Mouse (Mus musculus): ENCODE measurements around the gene Grrp1.

Gene Grrp1

GRCm38 (mm10) chr4:134268102-134268655 lies 14.3 kb upstream of the Grrp1 start:
- DNase-seq: no peak

GRCm38 (mm10) chr4:134265860-134266585 lies 12.1 kb upstream of the Grrp1 start:
- DNase-seq: no peak

- DNase-seq: peak; percentile 34 to 45
Observed at GRCm38 (mm10) chr4:134263191-134263590, 9.3 kb upstream of the Grrp1 start.

- no peak for DNase-seq
Observed at GRCm38 (mm10) chr4:134258354-134258753, 4.4 kb upstream of the Grrp1 start.

GRCm38 (mm10) chr4:134257198-134258009 lies 3.5 kb upstream of the Grrp1 start:
- no peak for DNase-seq

- no peak for DNase-seq
Observed at GRCm38 (mm10) chr4:134256407-134257197, 2.7 kb upstream of the Grrp1 start.

- DNase-seq: no peak
Observed at GRCm38 (mm10) chr4:134255854-134256253, 1.9 kb upstream of the Grrp1 start.

- DNase-seq: no peak
Observed at GRCm38 (mm10) chr4:134254835-134255234, 929 bp upstream of the Grrp1 start.

GRCm38 (mm10) chr4:134252911-134253721 lies 790 bp downstream of the Grrp1 start:
- DNase-seq: no peak

GRCm38 (mm10) chr4:134252131-134252910 lies 1.6 kb downstream of the Grrp1 start:
- DNase-seq: no peak

GRCm38 (mm10) chr4:134251241-134252130 lies 2.4 kb downstream of the Grrp1 start:
- peak in 1 of 2 experiments; percentile 22 for DNase-seq

- DNase-seq: no peak
Observed at GRCm38 (mm10) chr4:134250930-134251240, 3.0 kb downstream of the Grrp1 start.

- no peak for DNase-seq
Observed at GRCm38 (mm10) chr4:134250116-134250929, 3.6 kb downstream of the Grrp1 start.

GRCm38 (mm10) chr4:134249651-134250050 lies 4.3 kb downstream of the Grrp1 start:
- DNase-seq: peak; percentile 59 to 69

GRCm38 (mm10) chr4:134246719-134247258 lies 7.1 kb downstream of the Grrp1 start, which contains the start of gene Gm30191:
Gene Gm30191, plus strand, starts transcription at chr4:134246935.
- DNase-seq: peak; percentile 19 to 28

GRCm38 (mm10) chr4:134246256-134246655 lies 7.7 kb downstream of the Grrp1 start:
- no peak for DNase-seq

GRCm38 (mm10) chr4:134245148-134245843 lies 8.6 kb downstream of the Grrp1 start, which contains the start of gene Zfp593:
Gene Zfp593, minus strand, starts transcription at chr4:134245592.
- DNase-seq: peak; percentile 96
